Mouse (Mus musculus) activated CD4-positive, CD25-positive, alpha-beta regulatory T cell, adult 9 weeks (primary cell): ENCODE results near the gene Atxn7l3. TPM values are rescaled to one million over a fixed set of nuclear protein-coding genes. Genes with fewer than 3 reads are reported as not detected.

Experiments used
- polyA plus RNA-seq: library from polyadenylated mRNA; unstranded; fragments of 100-300 nt; shearing (Covaris generic); gene quantifications from one replicate; pipeline ENCODE4 v1.2.1, GENCODE M21; 2017

Atxn7l3 gene
- polyA plus RNA-seq, result 8.3 TPM

DNA sequence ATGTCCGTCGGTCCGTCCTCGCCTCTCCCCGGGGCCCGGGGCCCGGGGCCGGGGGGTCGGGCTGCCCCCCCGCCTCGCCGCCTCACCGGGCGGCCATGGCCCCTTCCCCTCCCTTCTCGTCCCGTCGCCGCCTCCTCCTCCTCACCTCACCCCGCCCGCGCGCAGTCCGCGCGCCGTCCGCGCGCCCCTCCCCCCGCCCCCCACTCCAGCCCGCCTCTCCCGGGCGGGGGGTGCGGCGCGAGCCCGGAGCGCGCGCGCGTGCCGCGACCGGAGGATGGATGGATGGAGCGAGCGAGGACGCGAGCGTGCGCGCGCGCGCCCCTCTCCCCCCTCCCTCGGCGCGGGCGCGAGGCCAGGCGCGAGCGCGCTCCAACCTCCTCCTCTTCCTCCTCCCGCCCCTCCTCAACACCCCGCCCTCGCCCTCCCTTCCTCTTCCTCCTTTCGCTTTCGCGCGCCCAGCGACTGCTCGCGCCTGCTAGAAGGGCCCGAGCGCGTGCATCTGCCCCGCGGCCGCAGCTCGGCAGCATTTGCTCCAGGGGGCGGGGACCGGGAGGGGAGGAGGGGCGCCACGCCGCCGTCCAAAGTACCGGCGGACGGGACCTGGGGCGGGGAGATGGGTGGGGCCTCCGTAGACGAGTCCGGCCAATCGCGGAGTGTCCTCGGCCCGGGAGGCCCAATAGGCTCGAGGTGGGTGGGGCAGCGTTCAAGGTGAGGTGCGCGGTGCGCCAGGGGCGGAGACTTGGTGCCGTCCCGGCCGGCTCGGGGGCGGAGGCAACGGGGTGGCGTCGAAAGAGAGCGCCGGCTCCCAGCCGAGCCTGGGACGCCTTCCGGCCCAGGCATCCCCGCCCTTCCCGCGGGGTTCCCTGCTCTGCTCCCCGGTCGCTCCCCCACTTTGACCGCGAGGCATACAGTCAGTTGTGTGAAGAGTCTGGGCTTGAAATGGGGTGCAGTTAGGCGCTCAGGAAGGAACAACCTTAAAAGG lies at the start of gene Atxn7l3:
Gene Atxn7l3 (minus strand): TSS at position 141 of the 982 bp plus-strand sequence.

DNA sequence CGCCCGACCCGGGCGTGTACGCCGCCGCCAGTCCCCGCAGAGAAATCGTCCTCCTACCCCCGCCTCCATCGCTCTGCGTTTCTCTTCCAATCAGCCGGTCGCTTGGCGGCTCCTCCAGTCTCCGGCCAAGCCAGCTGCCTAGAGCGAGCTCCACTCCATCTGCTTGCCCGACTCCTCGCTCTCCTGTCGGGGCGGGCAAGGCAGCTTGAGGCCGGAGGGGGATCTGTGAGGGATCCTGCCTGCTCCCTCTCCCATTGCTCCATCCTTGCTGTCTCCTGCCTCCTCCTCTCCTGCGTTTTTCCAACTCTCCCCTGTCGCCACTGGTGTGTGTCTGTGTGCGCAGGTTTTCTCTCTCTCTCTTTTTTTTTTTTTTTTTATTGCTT lies 23.0 kb upstream of the Atxn7l3 start, which contains the start of gene Ubtf:
Gene Ubtf (minus strand): TSS at position 333 of the 383 bp plus-strand sequence.

DNA sequence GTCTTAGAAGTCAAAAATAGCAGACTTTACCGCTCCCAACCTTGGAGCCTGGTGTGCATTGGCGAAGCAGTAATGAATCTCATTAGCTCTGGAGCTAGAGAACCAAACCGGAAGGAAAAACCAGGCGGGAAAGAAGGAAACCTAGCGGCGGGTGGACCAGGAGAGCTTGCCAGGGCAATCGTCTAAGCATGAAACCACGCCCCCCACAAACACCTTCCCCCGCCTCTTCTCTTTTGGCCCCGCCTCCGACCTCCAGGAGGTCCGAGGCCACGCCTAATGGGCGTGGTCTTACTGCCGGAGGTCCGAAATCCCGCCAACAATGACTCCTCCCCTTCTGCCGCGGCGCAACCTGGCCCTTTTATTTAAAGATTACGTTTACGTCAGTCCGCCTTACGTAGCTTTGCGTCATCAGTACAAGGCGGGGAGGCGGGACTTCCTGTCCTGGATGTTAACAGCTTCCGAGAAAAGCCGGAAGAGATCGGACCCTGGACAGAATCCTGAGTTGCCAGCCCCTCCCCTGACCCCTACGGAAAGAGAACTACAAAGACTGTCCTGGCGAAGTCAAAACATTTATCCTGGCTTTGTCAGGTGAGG lies 11.8 kb downstream of the Atxn7l3 start, which contains the start of gene Tmub2:
Gene Tmub2 (plus strand): TSS at position 431 of the 594 bp plus-strand sequence.

DNA sequence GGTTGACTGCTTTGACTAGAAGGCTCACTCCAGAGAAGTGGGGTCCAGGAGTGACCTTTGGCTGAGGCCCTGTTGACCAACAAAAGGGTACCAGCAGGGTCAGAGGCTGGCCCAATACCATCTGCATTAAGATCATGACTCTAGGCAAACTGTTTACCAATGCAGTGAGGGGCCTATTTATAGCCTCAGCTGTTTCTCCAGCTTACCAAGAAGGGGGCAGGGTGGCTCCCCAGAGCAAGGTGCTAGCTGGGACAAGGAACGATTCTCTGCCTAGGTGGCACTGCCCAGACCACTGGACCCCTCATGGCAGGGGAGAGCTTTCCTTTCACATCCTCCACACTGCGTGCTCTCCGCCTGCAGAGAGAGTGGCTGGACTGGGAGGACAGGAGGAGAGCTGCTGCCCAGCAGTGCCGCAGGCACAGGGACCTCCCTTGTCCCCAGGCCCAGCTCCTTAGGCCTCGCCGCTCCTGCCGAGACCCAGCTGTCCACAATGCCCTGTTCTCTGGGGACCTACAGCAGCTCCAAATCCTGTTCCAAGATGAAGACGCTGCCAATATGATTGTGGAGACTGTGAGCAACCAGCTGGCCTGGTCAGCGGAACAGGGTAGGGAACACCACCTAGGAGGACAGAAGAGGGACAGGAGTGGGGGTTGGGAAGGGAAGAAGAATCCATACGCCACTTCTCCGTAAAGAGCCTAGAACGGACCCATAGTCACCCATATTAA lies 27.7 kb downstream of the Atxn7l3 start, which contains the start of gene Asb16:
Gene Asb16 (plus strand): TSS at position 224 of the 725 bp plus-strand sequence.

DNA sequence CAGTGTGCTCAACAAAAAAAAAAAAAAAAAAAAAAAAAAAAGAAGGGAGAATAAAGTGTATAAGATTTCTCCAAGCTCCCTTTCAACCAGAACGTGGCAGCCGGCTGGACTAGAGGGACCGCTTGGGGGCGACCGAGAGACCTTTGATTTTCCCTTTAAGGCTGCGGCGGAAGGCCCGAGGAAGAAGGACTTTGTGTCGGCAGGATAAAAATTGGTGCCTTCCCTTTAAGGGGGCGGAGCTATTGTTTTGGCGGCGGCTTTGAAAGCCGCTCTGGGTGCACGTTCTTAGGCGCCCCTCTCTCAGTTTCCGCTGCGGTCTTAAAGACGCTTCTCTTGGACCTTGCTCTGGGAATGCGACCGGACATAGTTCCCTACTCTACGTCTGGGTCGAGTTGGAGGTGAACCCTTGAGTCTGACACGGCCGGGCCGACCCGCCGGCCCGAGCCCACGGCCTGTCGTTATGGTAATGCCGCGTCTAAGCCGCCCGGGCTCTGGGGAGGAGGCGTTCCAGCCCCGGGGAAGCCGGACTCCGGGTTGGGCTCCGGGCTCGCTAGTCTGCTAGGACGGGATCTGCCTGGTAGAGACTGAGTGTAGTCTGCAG lies 47.7 kb downstream of the Atxn7l3 start, which contains the start of gene BC030867:
Gene BC030867 (plus strand): TSS at position 253 of the 601 bp plus-strand sequence.

Other genes with a start within 250 kb of the Atxn7l3 start
- gene Mpp2, start 208.1 kb downstream of the Atxn7l3 start, polyA plus RNA-seq, result 5.7 TPM
- gene Ppy, start 195.3 kb downstream of the Atxn7l3 start, polyA plus RNA-seq, result not detected
- gene Pyy, start 188.8 kb downstream of the Atxn7l3 start, polyA plus RNA-seq, result not detected
- not detected for gene Nags, start 151.1 kb downstream of the Atxn7l3 start, polyA plus RNA-seq
- gene Tmem101, start 140.2 kb downstream of the Atxn7l3 start, polyA plus RNA-seq, result 17.7 TPM
- 56.1 TPM for gene Lsm12, start 111.3 kb downstream of the Atxn7l3 start, polyA plus RNA-seq
- gene G6pc3, start 107.0 kb downstream of the Atxn7l3 start, polyA plus RNA-seq, result 41.3 TPM
- gene Hdac5, start 66.5 kb downstream of the Atxn7l3 start, polyA plus RNA-seq, result 16.7 TPM
- 1.3 TPM for gene BC030867, start 47.7 kb downstream of the Atxn7l3 start, polyA plus RNA-seq
- not detected for gene Asb16, start 27.9 kb downstream of the Atxn7l3 start, polyA plus RNA-seq
- 66.9 TPM for gene Tmub2, start 11.7 kb downstream of the Atxn7l3 start, polyA plus RNA-seq
- 102 TPM for gene Ubtf, start 23.1 kb upstream of the Atxn7l3 start, polyA plus RNA-seq
- 5.5 TPM for gene Slc4a1, start 69.6 kb upstream of the Atxn7l3 start, polyA plus RNA-seq
- 24.5 TPM for gene Rundc3a, start 96.8 kb upstream of the Atxn7l3 start, polyA plus RNA-seq
- gene Slc25a39, start 111.3 kb upstream of the Atxn7l3 start, polyA plus RNA-seq, result 49.2 TPM
- 66.1 TPM for gene Grn, start 133.7 kb upstream of the Atxn7l3 start, polyA plus RNA-seq
- gene Fam171a2, start 151.1 kb upstream of the Atxn7l3 start, polyA plus RNA-seq, result not detected
- gene Itga2b, start 173.5 kb upstream of the Atxn7l3 start, polyA plus RNA-seq, result 1.0 TPM